Mouse (Mus musculus) heart, postnatal 4 days (tissue): ENCODE data around the gene Uap1. TPM values are rescaled to one million over a fixed set of nuclear protein-coding genes. Genes with fewer than 3 reads are reported as not detected.
A peak's percentile ranks its signal among the peaks of the same experiment; 100 is the strongest.

Source experiments
- DNase-seq: peaks from one replicate; pipeline ENCODE4 v3.0.0; 2021
- total RNA-seq, 2 experiments: library from RNA; stranded (reverse); gene quantifications; 2 replicates each; pipeline ENCODE4 v1.2.3; 2021

Uap1 gene
- total RNA-seq = 10 to 100 TPM; 40.4 to 49.6 TPM

GRCm38 (mm10) chr1:170174814-170175332 lies at the start of gene Uap1:
TSS of gene Uap1 (minus strand) at chr1:170174957.
- peak; percentile 98 for DNase-seq

- DNase-seq = no peak
These were observed 48.5 kb upstream of the Uap1 start for GRCm38 (mm10) chr1:170223276-170223675.

- DNase-seq = no peak
These were observed 45.6 kb upstream of the Uap1 start for GRCm38 (mm10) chr1:170220351-170220750.

GRCm38 (mm10) chr1:170218091-170218884 lies 43.5 kb upstream of the Uap1 start:
- no peak for DNase-seq

GRCm38 (mm10) chr1:170215590-170215989 lies 40.8 kb upstream of the Uap1 start:
- DNase-seq = no peak

- DNase-seq = peak; percentile 93
These were observed 40.2 kb upstream of the Uap1 start, which contains the start of gene Uhmk1 for GRCm38 (mm10) chr1:170214757-170215522. TSS of gene Uhmk1 (minus strand) at chr1:170215397.

- no peak for DNase-seq
These were observed 39.6 kb upstream of the Uap1 start for GRCm38 (mm10) chr1:170214383-170214756.

- no peak for DNase-seq
These were observed 38.6 kb upstream of the Uap1 start for GRCm38 (mm10) chr1:170213181-170213879.

- no peak for DNase-seq
These were observed 31.6 kb upstream of the Uap1 start for GRCm38 (mm10) chr1:170206395-170206794.

- DNase-seq = peak; percentile 37
These were observed 25.6 kb upstream of the Uap1 start for GRCm38 (mm10) chr1:170200379-170200778.

GRCm38 (mm10) chr1:170196211-170196610 lies 21.5 kb upstream of the Uap1 start:
- DNase-seq = no peak

- DNase-seq = no peak
These were observed 17.2 kb upstream of the Uap1 start for GRCm38 (mm10) chr1:170191925-170192324.

GRCm38 (mm10) chr1:170190225-170190624 lies 15.5 kb upstream of the Uap1 start:
- DNase-seq = no peak

GRCm38 (mm10) chr1:170188601-170189000 lies 13.8 kb upstream of the Uap1 start:
- DNase-seq = peak; percentile 59

GRCm38 (mm10) chr1:170186531-170186930 lies 11.8 kb upstream of the Uap1 start:
- no peak for DNase-seq

- DNase-seq = no peak
These were observed 10.4 kb upstream of the Uap1 start for GRCm38 (mm10) chr1:170185137-170185536.

- no peak for DNase-seq
These were observed 7.9 kb upstream of the Uap1 start for GRCm38 (mm10) chr1:170182706-170183105.

- DNase-seq = no peak
These were observed 2.0 kb upstream of the Uap1 start for GRCm38 (mm10) chr1:170176661-170177239.

- DNase-seq = no peak
These were observed 1.1 kb upstream of the Uap1 start for GRCm38 (mm10) chr1:170175848-170176247.

GRCm38 (mm10) chr1:170173991-170174813 lies 555 bp downstream of the Uap1 start:
- DNase-seq = no peak

- DNase-seq = no peak
These were observed 7.0 kb downstream of the Uap1 start for GRCm38 (mm10) chr1:170167781-170168180.
